Mouse (Mus musculus) heart, embryonic 11.5 days (tissue): Measurements from ENCODE around the gene Zfp423. TPM values are rescaled to one million over a fixed set of nuclear protein-coding genes. Genes with fewer than 3 reads are reported as not detected.

Experiments used
- ATAC-seq: fragments of 200-750 bp; cut with Nextera tagmentation; replicated peaks from 2 replicates; pipeline ENCODE4 v1.8.0; 2017; ENCODE audit warnings: moderate library complexity; ENCODE audit not compliant: insufficient number of reproducible peaks, low FRiP score, low TSS enrichment
- H3K27ac ChIP-seq: fragments of 300-500 bp; sonication (generic); 2 replicates; pipeline ENCODE4 v1.5.1; 2014; ENCODE audit warnings: mild to moderate bottlenecking, low read depth, low read length
- H3K27me3 ChIP-seq: fragments of 300-500 bp; sonication (generic); 2 replicates; pipeline ENCODE4 v1.6.1; 2014; ENCODE audit warnings: mild to moderate bottlenecking, low read length, mixed read lengths; ENCODE audit not compliant: control insufficient read depth, insufficient read depth
- H3K36me3 ChIP-seq: fragments of 300-500 bp; sonication (generic); 2 replicates; pipeline ENCODE4 v1.6.1; 2014; ENCODE audit warnings: mild to moderate bottlenecking, low read length, moderate library complexity, mixed read lengths; ENCODE audit not compliant: control insufficient read depth, insufficient read depth
- H3K4me1 ChIP-seq: fragments of 300-500 bp; sonication (generic); 2 replicates; pipeline ENCODE4 v1.6.1; 2014; ENCODE audit warnings: low read length; ENCODE audit not compliant: control insufficient read depth, insufficient read depth
- H3K4me2 ChIP-seq: fragments of 300-500 bp; sonication (generic); 2 replicates; pipeline ENCODE4 v1.6.1; 2014; ENCODE audit warnings: mild to moderate bottlenecking, moderate library complexity
- H3K4me3 ChIP-seq: fragments of 300-500 bp; sonication (generic); 2 replicates; pipeline ENCODE4 v1.5.1; 2014; ENCODE audit warnings: low read depth, low read length
- H3K9ac ChIP-seq: fragments of 300-500 bp; sonication (generic); 2 replicates; pipeline ENCODE4 v1.6.1; 2014; ENCODE audit warnings: mild to moderate bottlenecking, low read depth, low read length, moderate library complexity
- H3K9me3 ChIP-seq: fragments of 300-500 bp; sonication (generic); replicated peaks from 2 replicates; pipeline ENCODE4 v1.6.1; 2016; ENCODE audit warnings: low read length; ENCODE audit not compliant: control insufficient read depth
- WGBS: fragments of 180-500 bp; shearing (Covaris S2); extraction: QIAGEN DNeasy Blood & Tissue Kit; methylation state at CpG from one replicate; pipeline ENCODE4 v1.1.7; 2014; ENCODE audit not compliant: insufficient replicate concordance; 5-methylcytosine and 5-hydroxymethylcytosine counted together
- polyA plus RNA-seq: library from polyadenylated mRNA; unstranded; fragments of >200 nt; fragmentation: Nextera tagmentation; extraction: Ambion mirVana; gene quantifications from 2 replicates; pipeline ENCODE4 v1.2.1, GENCODE M21; 2014

Gene Zfp423
- polyA plus RNA-seq, 1 experiment from 2014 or later, result 8.2 TPM

DNA sequence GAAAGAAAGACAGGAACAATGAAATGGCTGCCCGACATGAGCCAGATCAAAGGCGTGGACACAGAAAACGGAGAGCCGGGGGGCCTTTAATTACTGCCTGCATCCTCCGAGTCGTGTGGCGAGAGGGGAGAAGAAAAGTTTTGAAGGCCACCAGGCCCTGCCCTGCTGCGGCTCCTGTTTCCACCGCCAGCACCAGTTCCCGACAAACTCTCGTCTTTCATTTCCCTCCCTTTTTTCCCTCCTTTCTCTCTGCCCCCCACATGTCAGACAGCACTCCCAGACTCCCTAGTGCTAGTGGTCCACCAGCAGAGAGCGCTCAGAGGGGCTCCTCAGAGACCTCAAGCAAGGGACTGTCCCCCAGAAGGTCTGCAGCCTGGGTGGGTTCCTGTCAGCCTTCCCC is 136.7 kb downstream of the Zfp423 start:
- Histone ChIP-seq H3K4me2 (peak overlapping the region; percentile 37), H3K9ac (no peak overlapping the region), H3K27me3 (no peaks in the 10 kb centered on the region), H3K4me3 (no peak overlapping the region), H3K4me1 (peaks cover 15% of the 10 kb centered on the region), H3K36me3 (no peaks in the 10 kb centered on the region), H3K9me3 (no peaks in the 10 kb centered on the region), H3K27ac (no peak overlapping the region)
- ATAC-seq, result no peak
- WGBS, result 31% methylated on average over 12 of the region's 12 CpGs

- WGBS, result 60% methylated on average over 11 of the region's 11 CpGs
- Histone ChIP-seq H3K36me3 (no peaks in the 10 kb centered on the region), H3K4me2 (peak overlapping the region; percentile 37; the same call in 1 of the 2 replicates), H3K9ac (no peak overlapping the region), H3K27ac (no peak overlapping the region), H3K9me3 (no peaks in the 10 kb centered on the region), H3K27me3 (no peaks in the 10 kb centered on the region), H3K4me3 (no peak overlapping the region), H3K4me1 (peaks cover 15% of the 10 kb centered on the region)
- ATAC-seq, result no peak
These were observed 137.2 kb downstream of the Zfp423 start for GRCm38 (mm10) chr8:87822175-87822574.

- no peaks in the 10 kb centered on the region for H3K9me3 ChIP-seq
- no peak overlapping the region for H3K4me3 ChIP-seq
- peaks cover 15% of the 10 kb centered on the region for H3K4me1 ChIP-seq
- ATAC-seq, result no peak
- H3K36me3 ChIP-seq, result no peaks in the 10 kb centered on the region
- no peak overlapping the region for H3K4me2 ChIP-seq
- no peaks in the 10 kb centered on the region for H3K27me3 ChIP-seq
- no peak overlapping the region for H3K27ac ChIP-seq
- H3K9ac ChIP-seq, result no peak overlapping the region
- WGBS, result 91% methylated on average over 2 of the region's 2 CpGs
These were observed 137.7 kb downstream of the Zfp423 start for GRCm38 (mm10) chr8:87821655-87822054.

DNA sequence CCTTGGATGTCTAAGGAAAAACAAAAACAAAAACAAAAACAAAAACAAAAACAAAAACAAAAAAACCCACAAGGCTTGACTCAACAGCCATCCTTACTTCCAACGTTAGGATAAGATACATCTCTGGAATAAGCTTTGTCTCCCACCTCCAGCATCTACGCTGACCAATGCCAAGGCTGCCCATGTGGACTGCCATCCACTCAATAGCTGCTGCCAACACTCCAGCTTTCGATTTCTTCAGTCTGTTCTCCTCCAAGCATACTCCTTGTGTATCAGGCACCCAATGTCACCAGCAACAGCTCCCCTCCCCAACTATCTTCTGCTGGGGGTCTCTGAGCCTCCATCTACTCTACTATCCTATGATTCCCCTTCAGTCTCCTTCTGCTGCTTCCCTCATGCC is 140.1 kb downstream of the Zfp423 start:
- H3K4me2 ChIP-seq, result no peak overlapping the region
- H3K27ac ChIP-seq, result no peak overlapping the region
- no peaks in the 10 kb centered on the region for H3K9me3 ChIP-seq
- H3K4me3 ChIP-seq, result no peak overlapping the region
- no peaks in the 10 kb centered on the region for H3K36me3 ChIP-seq
- H3K4me1 ChIP-seq, result peaks cover 12% of the 10 kb centered on the region
- ATAC-seq, result no peak
- no peaks in the 10 kb centered on the region for H3K27me3 ChIP-seq
- WGBS, result 84% methylated on average over 3 of the region's 3 CpGs
- no peak overlapping the region for H3K9ac ChIP-seq

GRCm38 (mm10) chr8:87818506-87818905 is 140.9 kb downstream of the Zfp423 start:
- ATAC-seq, result no peak
- Histone ChIP-seq H3K9me3 (no peaks in the 10 kb centered on the region), H3K4me1 (peaks cover 12% of the 10 kb centered on the region), H3K4me3 (no peak overlapping the region), H3K27ac (no peak overlapping the region), H3K27me3 (no peaks in the 10 kb centered on the region), H3K4me2 (no peak overlapping the region), H3K9ac (no peak overlapping the region), H3K36me3 (no peaks in the 10 kb centered on the region)
- WGBS, result 85% methylated on average over 7 of the region's 7 CpGs

- Histone ChIP-seq H3K9ac (no peak overlapping the region), H3K36me3 (no peaks in the 10 kb centered on the region), H3K4me2 (no peak overlapping the region), H3K9me3 (no peaks in the 10 kb centered on the region), H3K27ac (no peak overlapping the region), H3K4me3 (no peak overlapping the region), H3K4me1 (0 out of 2 replicates have a peak, but pooled peaks cover 5% of the 10 kb centered on the region), H3K27me3 (no peaks in the 10 kb centered on the region)
- 47% methylated on average over 5 of the region's 5 CpGs for WGBS
- ATAC-seq, result no peak
These were observed 143.3 kb downstream of the Zfp423 start for GRCm38 (mm10) chr8:87816141-87816540.

GRCm38 (mm10) chr8:87812661-87813060 is 146.7 kb downstream of the Zfp423 start:
- 59% methylated on average over 12 of the region's 12 CpGs for whole genome bisulfite sequencing
- no peaks in the 10 kb centered on the region for H3K27me3 ChIP-seq
- no peak overlapping the region for H3K4me2 ChIP-seq
- H3K9ac ChIP-seq, result no peak overlapping the region
- no peaks in the 10 kb centered on the region for H3K36me3 ChIP-seq
- H3K9me3 ChIP-seq, result no peaks in the 10 kb centered on the region
- H3K4me1 ChIP-seq, result 0 out of 2 replicates have a peak, but pooled peaks cover 5% of the 10 kb centered on the region
- no peak overlapping the region for H3K27ac ChIP-seq
- H3K4me3 ChIP-seq, result no peak overlapping the region
- no peak for ATAC-seq

GRCm38 (mm10) chr8:87812069-87812449 is 147.3 kb downstream of the Zfp423 start:
- Histone ChIP-seq H3K4me1 (0 out of 2 replicates have a peak, but pooled peaks cover 5% of the 10 kb centered on the region), H3K4me2 (no peak overlapping the region), H3K4me3 (no peak overlapping the region), H3K27me3 (no peaks in the 10 kb centered on the region), H3K36me3 (no peaks in the 10 kb centered on the region), H3K27ac (no peak overlapping the region), H3K9me3 (no peaks in the 10 kb centered on the region), H3K9ac (no peak overlapping the region)
- 76% methylated on average over 2 of the region's 2 CpGs for WGBS
- ATAC-seq, result no peak

DNA sequence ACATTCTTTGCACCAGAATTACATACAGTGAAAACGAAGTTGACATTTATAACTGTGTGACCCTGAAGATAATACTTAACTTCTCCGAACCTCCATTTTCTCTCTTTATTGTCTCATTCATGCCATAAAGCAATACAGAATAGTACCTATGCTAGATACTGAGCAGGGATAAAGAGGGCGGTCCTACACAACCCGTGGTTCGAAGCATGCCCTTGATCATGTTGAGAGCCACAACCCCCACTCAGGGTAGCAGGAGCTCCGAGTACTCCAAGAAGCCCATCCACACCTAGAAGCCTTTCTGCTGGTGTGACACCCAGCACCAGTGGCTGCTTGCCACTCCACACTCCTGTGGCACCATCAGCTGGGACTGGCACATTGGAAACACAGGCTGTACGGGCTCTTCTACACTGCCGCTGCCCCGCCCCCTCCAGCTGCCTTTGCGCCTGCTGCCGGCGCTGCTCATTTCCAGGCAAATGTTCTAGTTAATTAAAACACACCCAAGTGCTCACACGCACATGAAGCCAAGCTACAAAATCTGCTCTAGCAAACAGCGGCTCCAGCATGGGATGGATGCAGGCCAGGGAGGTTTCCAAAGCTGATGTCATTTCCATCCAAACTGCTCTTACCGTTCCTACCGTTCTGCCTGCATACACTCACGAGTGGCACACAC is 147.9 kb downstream of the Zfp423 start:
- WGBS, result 79% methylated on average over 17 of the region's 17 CpGs
- no peak for ATAC-seq
- H3K36me3 ChIP-seq, result no peaks in the 10 kb centered on the region
- 0 out of 2 replicates have a peak, but pooled peaks cover 5% of the 10 kb centered on the region for H3K4me1 ChIP-seq
- no peaks in the 10 kb centered on the region for H3K9me3 ChIP-seq
- no peak overlapping the region for H3K27ac ChIP-seq
- H3K4me3 ChIP-seq, result no peak overlapping the region
- no peaks in the 10 kb centered on the region for H3K27me3 ChIP-seq
- no peak overlapping the region for H3K9ac ChIP-seq
- H3K4me2 ChIP-seq, result no peak overlapping the region
